Mouse (Mus musculus): ENCODE data around the gene Fndc3b. TPM values are rescaled to one million over a fixed set of nuclear protein-coding genes. Genes with fewer than 3 reads are reported as not detected.
A peak's percentile ranks its signal among the peaks of the same experiment; 100 is the strongest.

Gene Fndc3b
- total and polyA plus RNA-seq, 3 experiments, result 0.03 to 0.05 (median 0.04) TPM

DNA sequence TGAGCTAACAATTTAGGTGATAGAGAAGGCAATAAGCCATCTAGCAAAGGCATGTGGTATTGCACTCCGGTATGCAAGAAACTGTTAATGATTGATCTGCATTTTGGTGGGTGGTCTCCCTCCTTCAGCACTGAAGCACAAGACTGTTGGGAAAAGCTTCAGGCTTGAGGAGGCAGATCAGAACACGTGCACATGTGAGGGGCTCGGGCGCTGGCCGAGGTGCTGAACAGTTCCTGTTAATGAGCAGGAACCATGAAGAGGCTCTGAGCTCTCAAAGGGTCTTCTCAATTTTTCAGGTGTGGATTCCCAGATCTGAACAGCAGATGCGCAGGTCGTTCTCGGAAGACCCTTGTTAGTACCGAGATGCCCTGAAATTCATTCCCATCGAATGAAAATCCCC, 341.0 kb downstream of the Fndc3b start:
- dilution Hi-C loops (cut with MboI; ENCODE audit: extremely low pct_ligation_motif_present, extremely low pct_unique_long_range_greater_than_20kb, low sequenced_read_pairs), result no loop called here
- Histone ChIP-seq H3K27ac (ENCODE audit: insufficient read depth, low read depth) (no peak overlapping the region), H3K4me1 (ENCODE audit: control insufficient read depth in 1 of 2, insufficient read depth in 2 of 2) (no peaks in the 10 kb centered on the region; a peak in 1 of 4 replicates), H3K4me3 (replicated peaks in 1 of 3; ENCODE audit: low read depth in 2 of 3, low read length in 2 of 3, poor library complexity in 1 of 3) (no peak overlapping the region), H3K9me3 (replicated peaks; ENCODE audit: low read length) (peaks cover 5% of the 10 kb centered on the region), H3K36me3 (replicated peaks in 1 of 2; ENCODE audit: control insufficient read depth in 1 of 2, insufficient read depth in 1 of 2, low read length in 1 of 2) (no peaks in the 10 kb centered on the region), H3K9ac (ENCODE audit: insufficient read depth, low read depth) (no peak overlapping the region), H3K27me3 (replicated peaks) (no peaks in the 10 kb centered on the region), H3K4me2 (ENCODE audit: insufficient read depth, low read depth, poor library complexity, severe bottlenecking) (no peak overlapping the region), H3K79me2 (replicated peaks; ENCODE audit: control insufficient read depth, extremely low read depth, insufficient read depth, poor library complexity, severe bottlenecking) (no peaks in the 10 kb centered on the region)
- in situ Hi-C loops (cut with MboI; ENCODE audit: low pct_ligation_motif_present, low pct_unique_long_range_greater_than_20kb, low sequenced_read_pairs), result no loop called here
- DNase-seq (ENCODE audit: extremely low read depth), result no peak
- TF ChIP-seq CTCF (conservative IDR thresholded peaks at IDR 0.05 in 1 of 2, IDR thresholded peaks at IDR 0.05 in 1 of 2; ENCODE audit: low read depth in 2 of 2, low read length in 2 of 2), result no peak
- 0 out of 2 replicates have a peak, but pooled peaks have one; percentile 38 for TF ChIP-seq MAX (IDR thresholded peaks at IDR 0.05; ENCODE audit: low read length)
- TF ChIP-seq BHLHE40 (IDR thresholded peaks at IDR 0.05; ENCODE audit: low read depth, low read length), result peak; percentile 78
- no peak for TF ChIP-seq KAT2A (IDR thresholded peaks at IDR 0.05; ENCODE audit: insufficient replicate concordance, low read length)
- TF ChIP-seq MXI1 (IDR thresholded peaks at IDR 0.05; ENCODE audit: low read depth, low read length), result peak; percentile 92
- no peak for TF ChIP-seq USF2 (conservative IDR thresholded peaks at IDR 0.05; ENCODE audit: low read depth, low read length)
- no peak for TF ChIP-seq ZKSCAN1 (IDR thresholded peaks at IDR 0.05; ENCODE audit: borderline replicate concordance, low read depth, low read length)

Other genes with a start within 250 kb of the Fndc3b start
- not detected in 2 replicates for gene Tmem212, start 185.1 kb upstream of the Fndc3b start, total RNA-seq (2012; rRNA removed)
- gene Tmem212, start 185.1 kb upstream of the Fndc3b start, total RNA-seq (2014; rRNA removed), result not detected in 2 replicates
- not detected in 2 replicates for gene Tmem212, start 185.1 kb upstream of the Fndc3b start, polyA plus RNA-seq (2012; ENCODE audit: insufficient read length, low read depth)
- gene Pld1, start 227.4 kb upstream of the Fndc3b start, total RNA-seq (2012; rRNA removed), result 0.21 TPM in 1 of 2 replicates, not detected in the other
- not detected in 2 replicates for gene Pld1, start 227.4 kb upstream of the Fndc3b start, total RNA-seq (2014; rRNA removed)
- gene Pld1, start 227.4 kb upstream of the Fndc3b start, polyA plus RNA-seq (2012; ENCODE audit: insufficient read length, low read depth), result not detected in 2 replicates